Comparison of ENCODE assay signal across 45 mouse cellular contexts in genomic region chr11:85196046-85196445, GRCm38 (mm10). TPM values are rescaled to one million over a fixed set of nuclear protein-coding genes. Genes with fewer than 3 reads are reported as not detected.
"Had no signal": no experiment of that assay in that cellular context is flagged by ENCODE, and none has a peak within 500 bp of the region (broad histone marks: within the 10 kb centered on the region; RNA-seq: fewer than 3 reads in every experiment).

No protein-coding gene starts in this region.

- H3K4me3 ChIP-seq: heart, embryonic 10.5 days; heart, embryonic 12.5 days; heart, embryonic 13.5 days; heart, embryonic 15.5 days; hindbrain, embryonic 10.5 days; hindbrain, embryonic 12.5 days; hindbrain, embryonic 13.5 days; hindbrain, embryonic 15.5 days; intestine, embryonic 15.5 days; kidney, embryonic 15.5 days; layer of hippocampus, adult 2 months had no signal

- H3K27me3 ChIP-seq: heart, embryonic 12.5 days; heart, embryonic 13.5 days; heart, embryonic 15.5 days; hindbrain, embryonic 12.5 days; hindbrain, embryonic 13.5 days; hindbrain, embryonic 15.5 days; intestine, embryonic 15.5 days; kidney, embryonic 15.5 days had no signal

- H3K27ac ChIP-seq: heart, embryonic 10.5 days; heart, embryonic 13.5 days; heart, embryonic 15.5 days; hindbrain, embryonic 10.5 days; hindbrain, embryonic 12.5 days; hindbrain, embryonic 13.5 days; hindbrain, embryonic 14.5 days; hindbrain, embryonic 15.5 days; hindbrain, postnatal 0 days; intestine, embryonic 15.5 days; kidney, embryonic 15.5 days; kidney, postnatal 0 days; layer of hippocampus, adult 2 months had no signal

- H3K4me1 ChIP-seq: heart, embryonic 10.5 days; heart, embryonic 12.5 days; heart, embryonic 13.5 days; heart, embryonic 15.5 days; hindbrain, embryonic 10.5 days; hindbrain, embryonic 12.5 days; hindbrain, embryonic 13.5 days; hindbrain, embryonic 15.5 days; intestine, embryonic 15.5 days; kidney, embryonic 15.5 days had no signal

- ATAC-seq: hindbrain, embryonic 16.5 days; hindbrain, postnatal 0 days; inflammation-experienced regulatory T-cells, adult 6 months; intestine, embryonic 15.5 days; intestine, embryonic 16.5 days; intestine, postnatal 0 days had no signal

- H3K9ac ChIP-seq: heart, embryonic 12.5 days; heart, embryonic 13.5 days; heart, embryonic 15.5 days; hindbrain, embryonic 12.5 days; hindbrain, embryonic 13.5 days; hindbrain, embryonic 14.5 days; hindbrain, embryonic 15.5 days; intestine, embryonic 15.5 days; kidney, embryonic 15.5 days had no signal

- H3K4me2 ChIP-seq: heart, embryonic 11.5 days; heart, embryonic 12.5 days; heart, embryonic 13.5 days; heart, embryonic 15.5 days; hindbrain, embryonic 12.5 days; hindbrain, embryonic 13.5 days; hindbrain, embryonic 14.5 days; hindbrain, embryonic 15.5 days; intestine, embryonic 15.5 days; kidney, embryonic 15.5 days had no signal

- H3K9me3 ChIP-seq: heart, embryonic 10.5 days; heart, embryonic 12.5 days; heart, embryonic 13.5 days; heart, embryonic 15.5 days; hindbrain, embryonic 10.5 days; hindbrain, embryonic 12.5 days; hindbrain, embryonic 13.5 days; hindbrain, embryonic 15.5 days; intestine, embryonic 15.5 days; kidney, embryonic 15.5 days had no signal

- DNase-seq: heart, postnatal 10 days; heart, postnatal 14 days; heart, postnatal 4 days; kidney, adult 11 months; kidney, adult 18-20 months; kidney, adult 2 months; kidney, adult 8-10 months; kidney, adult 9 months; kidney, postnatal 10 days; kidney, postnatal 14 days; kidney, postnatal 25 days; kidney, postnatal 36 days; kidney, postnatal 4 days; layer of hippocampus, adult 9-11 months; layer of hippocampus, postnatal 36 days had no signal

RNA-seq across cellular contexts. Expression of gene 1700125H20Rik, which starts 25.8 kb away (rescaled TPM):
- total RNA-seq: heart, adult 8-10 months; heart, postnatal 10 days; heart, postnatal 14 days; heart, postnatal 25 days; hematopoietic stem cell, adult 5-6 weeks; hindbrain, postnatal 0 days; layer of hippocampus, adult 18-20 months; layer of hippocampus, postnatal 25 days; layer of hippocampus, postnatal 36 days had no signal
- polyA plus RNA-seq: heart, embryonic 10.5 days; heart, embryonic 11.5 days; heart, embryonic 12.5 days; heart, embryonic 14.5 days; heart, embryonic 15.5 days; heart, embryonic 16.5 days; inflammation-experienced regulatory T-cells, adult 6 months; intestine, embryonic 14.5 days; intestine, embryonic 15.5 days; intestine, embryonic 16.5 days; kidney, adult 2 months; kidney, embryonic 14.5 days; kidney, embryonic 16.5 days; large intestine, adult 2 months had no signal
